Mouse (Mus musculus) olfactory bulb, adult 2 months (tissue): ENCODE results near the gene Psmd7.

Experiments
- CTCF ChIP-seq: fragments of 200-500 bp; IDR thresholded peaks from 2 replicates; pipeline ENCODE4 v1.5.1; 2012; ENCODE audit warnings: low read depth, mild to moderate bottlenecking, low read length, moderate library complexity; ENCODE audit not compliant: insufficient read depth
- POLR2A ChIP-seq: fragments of 200-500 bp; IDR thresholded peaks from 2 replicates; pipeline ENCODE4 v1.6.1; 2012; ENCODE audit warnings: mild to moderate bottlenecking, low read depth, low read length, moderate library complexity; ENCODE audit not compliant: insufficient read depth

DNA sequence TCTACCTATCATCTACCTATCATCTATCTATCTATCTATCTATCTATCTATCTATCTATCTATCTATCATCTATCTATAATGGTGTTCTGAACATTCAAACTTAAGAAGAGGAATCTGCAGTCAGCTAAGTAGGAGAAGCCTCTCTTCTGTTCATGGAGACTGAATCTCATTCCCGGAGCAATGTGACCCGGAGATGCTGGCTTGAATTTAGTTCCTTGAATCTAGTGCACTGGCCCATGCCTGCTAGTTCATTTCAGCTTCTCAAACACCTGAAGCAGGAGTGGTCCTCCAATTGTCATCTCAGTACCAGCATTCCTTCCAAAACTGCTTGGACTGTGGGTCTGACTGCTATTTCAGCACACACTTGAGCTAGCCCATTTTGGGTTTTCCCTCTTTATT, 45.5 kb upstream of the Psmd7 start:
- TF ChIP-seq POLR2A (no peak), CTCF (no peak)
